Mouse (Mus musculus) thymus, adult 2 months (tissue): ENCODE data around the gene Sacs.

Experiments used
- CTCF ChIP-seq: fragments of 200-500 bp; IDR thresholded peaks from 2 replicates; pipeline ENCODE4 v1.5.1; 2012; ENCODE audit warnings: mild to moderate bottlenecking, control low read depth, low read length, moderate library complexity, borderline replicate concordance; ENCODE audit not compliant: control insufficient read depth, poor library complexity, insufficient read depth; ENCODE audit errors: extremely low read depth
- POLR2A ChIP-seq: fragments of 200-500 bp; IDR thresholded peaks from 2 replicates; pipeline ENCODE4 v1.6.1; 2012; ENCODE audit warnings: mild to moderate bottlenecking, low read length, control low read depth, moderate library complexity; ENCODE audit not compliant: control insufficient read depth, poor library complexity, insufficient read depth; ENCODE audit errors: extremely low read depth

- no peak for TF ChIP-seq POLR2A
- TF ChIP-seq CTCF = no peak
These were observed 9.2 kb upstream of the Sacs start for GRCm38 (mm10) chr14:61128961-61129507.
